Mouse (Mus musculus): ENCODE measurements around the gene Rassf5.

DNA sequence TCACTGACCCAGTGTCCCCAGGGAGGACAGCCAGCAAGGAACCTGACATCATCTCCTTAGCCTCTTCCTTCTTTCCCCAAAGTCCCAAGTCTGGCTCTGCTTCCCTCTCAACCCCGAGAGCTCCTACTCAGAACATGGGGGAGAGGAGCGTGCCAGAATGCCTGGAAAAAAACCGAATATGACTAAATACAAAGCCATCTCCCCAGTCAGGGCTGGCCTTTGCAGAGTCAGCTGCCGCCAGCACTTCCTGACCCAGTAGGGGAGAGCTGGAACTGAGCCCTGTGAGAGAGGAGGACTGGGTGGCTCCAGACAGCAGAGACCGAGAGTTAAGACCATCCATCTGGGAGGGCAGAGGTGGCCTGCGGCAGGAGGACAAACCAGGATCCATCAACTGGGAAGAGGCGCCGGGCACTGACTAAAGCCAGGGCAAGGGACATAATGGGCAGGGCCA is 6.1 kb downstream of the Rassf5 start:
- TF ChIP-seq CTCF (IDR thresholded peaks at IDR 0.05; ENCODE audit: insufficient read depth, low read depth, low read length) (no peak), POLR2A (IDR thresholded peaks at IDR 0.05; ENCODE audit: insufficient read depth, low read depth, low read length) (no peak)
